Mouse (Mus musculus) ovary, adult 18-20 months (tissue): ENCODE results near the gene Gsg1l.

Source experiments
- DNase-seq: peaks from one replicate; pipeline ENCODE4 v3.0.0; 2022; ENCODE audit warnings: low spot score, mixed read lengths

Gsg1l gene

GRCm38 (mm10) chr7:126080949-126081654 lies 1.1 kb downstream of the Gsg1l start:
- no peak for DNase-seq

- peak; percentile 43 for DNase-seq
Measured at GRCm38 (mm10) chr7:126076935-126077334, 5.3 kb downstream of the Gsg1l start.

GRCm38 (mm10) chr7:126075058-126075457 lies 7.2 kb downstream of the Gsg1l start:
- DNase-seq = no peak

- no peak for DNase-seq
Measured at GRCm38 (mm10) chr7:126070321-126070720, 11.9 kb downstream of the Gsg1l start.

- DNase-seq = no peak
Measured at GRCm38 (mm10) chr7:126066777-126067176, 15.4 kb downstream of the Gsg1l start.

- DNase-seq = no peak
Measured at GRCm38 (mm10) chr7:126065243-126065876, 16.9 kb downstream of the Gsg1l start.

GRCm38 (mm10) chr7:126062228-126062627 lies 20.0 kb downstream of the Gsg1l start:
- no peak for DNase-seq

GRCm38 (mm10) chr7:126058918-126059317 lies 23.3 kb downstream of the Gsg1l start:
- no peak for DNase-seq

GRCm38 (mm10) chr7:126057332-126057914 lies 24.8 kb downstream of the Gsg1l start:
- no peak for DNase-seq

- DNase-seq = no peak
Measured at GRCm38 (mm10) chr7:126054574-126054973, 27.6 kb downstream of the Gsg1l start.

GRCm38 (mm10) chr7:126053618-126054017 lies 28.6 kb downstream of the Gsg1l start:
- no peak for DNase-seq

GRCm38 (mm10) chr7:126051910-126052309 lies 30.3 kb downstream of the Gsg1l start:
- DNase-seq = no peak

- no peak for DNase-seq
Measured at GRCm38 (mm10) chr7:126045077-126045476, 37.1 kb downstream of the Gsg1l start.

GRCm38 (mm10) chr7:126042306-126042705 lies 39.9 kb downstream of the Gsg1l start:
- DNase-seq = no peak

- peak; percentile 37 for DNase-seq
Measured at GRCm38 (mm10) chr7:126040794-126041526, 41.3 kb downstream of the Gsg1l start.

- DNase-seq = no peak
Measured at GRCm38 (mm10) chr7:126039847-126040246, 42.4 kb downstream of the Gsg1l start.

- DNase-seq = no peak
Measured at GRCm38 (mm10) chr7:126039247-126039835, 42.9 kb downstream of the Gsg1l start.

- no peak for DNase-seq
Measured at GRCm38 (mm10) chr7:126038366-126039246, 43.6 kb downstream of the Gsg1l start.

- no peak for DNase-seq
Measured at GRCm38 (mm10) chr7:126035332-126035731, 46.9 kb downstream of the Gsg1l start.

GRCm38 (mm10) chr7:126032776-126033209 lies 49.4 kb downstream of the Gsg1l start:
- no peak for DNase-seq

GRCm38 (mm10) chr7:126032365-126032755 lies 49.9 kb downstream of the Gsg1l start:
- no peak for DNase-seq
